Mouse (Mus musculus): ENCODE measurements at regions not wholly inside any gene's neighbourhood (a gene's known extent, or its start where the extent isn't known, plus 50 kb on each side); places are given as distances from the start of the nearest gene placed in this dataset.

DNA sequence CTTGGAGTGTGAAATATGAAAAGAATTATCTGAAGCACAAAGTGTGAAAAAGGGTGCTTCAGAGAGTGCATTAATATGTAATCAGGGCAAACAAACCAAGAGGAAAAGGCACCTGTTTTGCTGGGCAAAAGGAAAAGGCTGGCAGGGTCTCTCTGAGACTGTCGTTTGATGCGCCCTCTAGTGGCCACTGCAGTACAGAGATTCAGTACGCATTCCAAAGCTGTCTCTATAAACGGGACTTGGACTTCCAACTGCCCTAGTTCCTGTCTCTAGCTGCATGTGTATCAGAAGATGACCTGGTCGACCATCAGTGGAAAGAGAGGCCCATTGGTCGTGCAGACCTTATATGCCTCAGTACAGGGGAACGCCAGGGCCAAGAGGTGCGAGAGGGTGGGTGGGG, 58.7 kb upstream of the D16Ertd472e start:
- DNase-seq (ENCODE audit: low spot score in 2 of 2), result peak; percentile 22 to 75

DNA sequence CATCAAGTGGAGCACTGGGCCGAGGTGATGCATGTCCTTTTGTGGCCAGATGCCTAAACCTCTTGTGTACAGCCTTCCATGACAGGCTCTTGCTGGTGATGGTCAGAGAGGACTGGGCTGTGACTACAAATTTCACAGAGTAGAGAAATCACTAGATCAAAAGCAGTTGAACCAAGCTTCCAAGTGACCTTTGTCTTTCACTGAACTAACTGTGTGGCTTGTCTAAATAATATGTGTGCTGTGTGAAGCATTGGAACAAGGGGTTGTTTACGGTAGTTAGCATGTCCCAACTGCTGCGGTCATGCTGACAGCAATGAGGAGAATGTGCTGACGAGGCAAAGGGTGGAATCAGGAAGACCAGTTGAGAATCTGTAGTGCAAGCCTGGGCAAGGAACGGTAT, 55.3 kb upstream of the D16Ertd472e start:
- no peak for DNase-seq (ENCODE audit: low spot score in 2 of 2)

DNA sequence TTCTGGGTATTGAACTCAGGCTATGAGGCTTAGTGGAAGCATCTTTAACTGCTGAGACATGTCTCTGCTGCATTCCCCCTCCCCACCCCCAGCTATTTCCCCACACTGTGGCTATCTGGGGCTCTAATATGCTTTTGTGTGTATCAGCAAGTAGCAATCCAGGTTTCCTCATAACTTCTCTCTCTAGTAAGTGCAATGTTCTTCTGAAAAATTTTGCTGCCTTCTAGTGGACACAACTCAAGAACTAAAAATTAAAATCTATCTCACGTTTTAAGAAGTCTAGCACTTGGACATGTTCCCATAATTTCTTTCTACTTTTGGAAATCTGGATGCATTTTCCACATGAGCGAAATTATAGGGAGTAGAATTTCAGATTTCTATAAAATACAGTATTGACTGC, 50.3 kb upstream of the D16Ertd472e start:
- no peak for DNase-seq (ENCODE audit: low spot score in 2 of 2)

Data from spleen, postnatal 10 days (tissue).